Mouse (Mus musculus): ENCODE data around the gene Pwp2. TPM values are rescaled to one million over a fixed set of nuclear protein-coding genes. Genes with fewer than 3 reads are reported as not detected.
"Not testable (repeated sequence)": the region's sequence is repeated elsewhere in the genome, so short reads cannot be mapped to it uniquely, and the experiment has no call there.

Pwp2 gene
- polyA plus RNA-seq, 1 experiment from 2014 or later = 13.6 TPM

GRCm38 (mm10) chr10:78129998-78130397 lies 55.0 kb downstream of the Pwp2 start:
- Histone ChIP-seq H3K4me1 (replicated peaks; ENCODE audit: insufficient read depth, low read length) (peaks cover 6% of the 10 kb centered on the region), H3K27me3 (ENCODE audit: insufficient read depth, low read length) (no peaks in the 10 kb centered on the region), H3K36me3 (ENCODE audit: insufficient read depth, low read length) (no peaks in the 10 kb centered on the region), H3K9me3 (replicated peaks; ENCODE audit: low read length) (no peaks in the 10 kb centered on the region), H3K27ac (no peak overlapping the region), H3K4me2 (ENCODE audit: low read length) (no peak overlapping the region), H3K4me3 (replicated peaks; ENCODE audit: low read depth, low read length) (no peak overlapping the region), H3K9ac (ENCODE audit: low read depth, low read length) (no peak overlapping the region)
- no peak for TF ChIP-seq CTCF (IDR thresholded peaks at IDR 0.05; ENCODE audit: low read depth)
- no peak for DNase-seq (ENCODE audit: low spot score)
- no peak for ATAC-seq (replicated peaks; ENCODE audit: low FRiP score, low read depth)
- 79% methylated on average over 4 of the region's 4 CpGs for WGBS

- no peak overlapping the region for H3K27ac ChIP-seq
- peaks cover under 1% of the 10 kb centered on the region; the same call in 1 of the 2 replicates for H3K4me1 ChIP-seq (replicated peaks; ENCODE audit: insufficient read depth, low read length)
- no peak overlapping the region for H3K4me3 ChIP-seq (replicated peaks; ENCODE audit: low read depth, low read length)
- TF ChIP-seq CTCF (IDR thresholded peaks at IDR 0.05; ENCODE audit: low read depth) = no peak
- DNase-seq (ENCODE audit: low spot score) (no peak), ATAC-seq (replicated peaks; ENCODE audit: low FRiP score, low read depth) (no peak)
- H3K9ac ChIP-seq (ENCODE audit: low read depth, low read length) = no peak overlapping the region
- no peaks in the 10 kb centered on the region for H3K36me3 ChIP-seq (ENCODE audit: insufficient read depth, low read length)
- H3K27me3 ChIP-seq (ENCODE audit: insufficient read depth, low read length) = no peaks in the 10 kb centered on the region
- no peak overlapping the region for H3K4me2 ChIP-seq (ENCODE audit: low read length)
- H3K9me3 ChIP-seq (replicated peaks; ENCODE audit: low read length) = no peaks in the 10 kb centered on the region
- 57% methylated on average over 11 of the region's 11 CpGs for WGBS
Observed at GRCm38 (mm10) chr10:78129423-78129822, 55.5 kb downstream of the Pwp2 start.

GRCm38 (mm10) chr10:78128647-78129046 lies 56.3 kb downstream of the Pwp2 start:
- no peak overlapping the region for H3K4me2 ChIP-seq (ENCODE audit: low read length)
- no peak overlapping the region for H3K27ac ChIP-seq
- ATAC-seq (replicated peaks; ENCODE audit: low FRiP score, low read depth) (no peak), DNase-seq (ENCODE audit: low spot score) (no peak)
- H3K4me3 ChIP-seq (replicated peaks; ENCODE audit: low read depth, low read length) = no peak overlapping the region
- no peaks in the 10 kb centered on the region for H3K36me3 ChIP-seq (ENCODE audit: insufficient read depth, low read length)
- H3K9ac ChIP-seq (ENCODE audit: low read depth, low read length) = no peak overlapping the region
- WGBS = 91% methylated on average over 2 of the region's 2 CpGs
- no peaks in the 10 kb centered on the region for H3K4me1 ChIP-seq (replicated peaks; ENCODE audit: insufficient read depth, low read length)
- TF ChIP-seq CTCF (IDR thresholded peaks at IDR 0.05; ENCODE audit: low read depth) = no peak
- no peaks in the 10 kb centered on the region for H3K27me3 ChIP-seq (ENCODE audit: insufficient read depth, low read length)
- no peaks in the 10 kb centered on the region for H3K9me3 ChIP-seq (replicated peaks; ENCODE audit: low read length)

- Histone ChIP-seq H3K4me3 (replicated peaks; ENCODE audit: low read depth, low read length) (no peak overlapping the region), H3K27ac (no peak overlapping the region), H3K4me2 (ENCODE audit: low read length) (no peak overlapping the region), H3K27me3 (ENCODE audit: insufficient read depth, low read length) (no peaks in the 10 kb centered on the region), H3K4me1 (replicated peaks; ENCODE audit: insufficient read depth, low read length) (no peaks in the 10 kb centered on the region), H3K36me3 (ENCODE audit: insufficient read depth, low read length) (no peaks in the 10 kb centered on the region), H3K9me3 (replicated peaks; ENCODE audit: low read length) (no peaks in the 10 kb centered on the region), H3K9ac (ENCODE audit: low read depth, low read length) (no peak overlapping the region)
- DNase-seq (ENCODE audit: low spot score) = no peak
- 50% methylated on average over 1 of the region's 1 CpGs for WGBS
- no peak for TF ChIP-seq CTCF (IDR thresholded peaks at IDR 0.05; ENCODE audit: low read depth)
- no peak for ATAC-seq (replicated peaks; ENCODE audit: low FRiP score, low read depth)
Observed at GRCm38 (mm10) chr10:78127931-78128330, 57.0 kb downstream of the Pwp2 start.

GRCm38 (mm10) chr10:78127046-78127870 lies 57.7 kb downstream of the Pwp2 start:
- Histone ChIP-seq H3K27me3 (ENCODE audit: insufficient read depth, low read length) (no peaks in the 10 kb centered on the region), H3K36me3 (ENCODE audit: insufficient read depth, low read length) (no peaks in the 10 kb centered on the region), H3K9me3 (replicated peaks; ENCODE audit: low read length) (no peaks in the 10 kb centered on the region), H3K4me3 (replicated peaks; ENCODE audit: low read depth, low read length) (no peak overlapping the region), H3K9ac (ENCODE audit: low read depth, low read length) (no peak overlapping the region), H3K4me1 (replicated peaks; ENCODE audit: insufficient read depth, low read length) (no peaks in the 10 kb centered on the region), H3K4me2 (ENCODE audit: low read length) (no peak overlapping the region), H3K27ac (no peak overlapping the region)
- DNase-seq (ENCODE audit: low spot score) = no peak
- WGBS = 74% methylated on average over 9 of the region's 9 CpGs
- no peak for TF ChIP-seq CTCF (IDR thresholded peaks at IDR 0.05; ENCODE audit: low read depth)
- ATAC-seq (replicated peaks; ENCODE audit: low FRiP score, low read depth) = no peak; the same call in 1 of the 2 replicates

GRCm38 (mm10) chr10:78126311-78126710 lies 58.6 kb downstream of the Pwp2 start:
- H3K36me3 ChIP-seq (ENCODE audit: insufficient read depth, low read length) = no peaks in the 10 kb centered on the region
- H3K4me1 ChIP-seq (replicated peaks; ENCODE audit: insufficient read depth, low read length) = no peaks in the 10 kb centered on the region
- ATAC-seq (replicated peaks; ENCODE audit: low FRiP score, low read depth) (no peak), DNase-seq (ENCODE audit: low spot score) (no peak)
- no peak overlapping the region for H3K27ac ChIP-seq
- H3K4me2 ChIP-seq (ENCODE audit: low read length) = no peak overlapping the region
- H3K9me3 ChIP-seq (replicated peaks; ENCODE audit: low read length) = no peaks in the 10 kb centered on the region
- H3K4me3 ChIP-seq (replicated peaks; ENCODE audit: low read depth, low read length) = no peak overlapping the region
- no peak overlapping the region for H3K9ac ChIP-seq (ENCODE audit: low read depth, low read length)
- no peak for TF ChIP-seq CTCF (IDR thresholded peaks at IDR 0.05; ENCODE audit: low read depth)
- WGBS = 92% methylated on average over 5 of the region's 5 CpGs
- no peaks in the 10 kb centered on the region for H3K27me3 ChIP-seq (ENCODE audit: insufficient read depth, low read length)

GRCm38 (mm10) chr10:78125061-78125460 lies 59.9 kb downstream of the Pwp2 start:
- H3K27ac ChIP-seq; H3K4me2 ChIP-seq (ENCODE audit: low read length); H3K4me3 ChIP-seq (replicated peaks; ENCODE audit: low read depth, low read length); H3K9me3 ChIP-seq (replicated peaks; ENCODE audit: low read length); H3K36me3 ChIP-seq (ENCODE audit: insufficient read depth, low read length); H3K27me3 ChIP-seq (ENCODE audit: insufficient read depth, low read length); ATAC-seq (replicated peaks; ENCODE audit: low FRiP score, low read depth); H3K4me1 ChIP-seq (replicated peaks; ENCODE audit: insufficient read depth, low read length); DNase-seq (ENCODE audit: low spot score); H3K9ac ChIP-seq (ENCODE audit: low read depth, low read length): not testable (repeated sequence)
- WGBS = 40% methylated on average over 8 of the region's 8 CpGs

- not testable (repeated sequence) for ATAC-seq (replicated peaks; ENCODE audit: low FRiP score, low read depth); H3K36me3 ChIP-seq (ENCODE audit: insufficient read depth, low read length); H3K4me2 ChIP-seq (ENCODE audit: low read length); H3K27me3 ChIP-seq (ENCODE audit: insufficient read depth, low read length); H3K9ac ChIP-seq (ENCODE audit: low read depth, low read length); H3K27ac ChIP-seq; H3K4me1 ChIP-seq (replicated peaks; ENCODE audit: insufficient read depth, low read length); H3K4me3 ChIP-seq (replicated peaks; ENCODE audit: low read depth, low read length); H3K9me3 ChIP-seq (replicated peaks; ENCODE audit: low read length)
- WGBS = 17% methylated on average over 6 of the region's 6 CpGs
- peak; percentile 46 for DNase-seq (ENCODE audit: low spot score)
Observed at GRCm38 (mm10) chr10:78124137-78124536, 60.8 kb downstream of the Pwp2 start.

All from kidney, postnatal 0 days (tissue).